Mouse (Mus musculus) regulatory T cell (primary cell): ENCODE measurements around the gene Ptbp1.

ENCODE experiments used
- in situ Hi-C: fragments of 300-600 bp; cut with MboI, MseI; formaldehyde crosslinking; loops from one replicate; pipeline ENCODE4 v1.15.1; 2025; ENCODE audit warnings: high pct_unique_total_duplicates

Gene Ptbp1

GRCm38 (mm10) chr10:79857894-79858293 is 3.7 kb downstream of the Ptbp1 start:
- in situ Hi-C loops = loop anchor here (10.0 kb wide), 1 partner anchor 1317 kb away; the partner anchor contains the start of gene Eef2

DNA sequence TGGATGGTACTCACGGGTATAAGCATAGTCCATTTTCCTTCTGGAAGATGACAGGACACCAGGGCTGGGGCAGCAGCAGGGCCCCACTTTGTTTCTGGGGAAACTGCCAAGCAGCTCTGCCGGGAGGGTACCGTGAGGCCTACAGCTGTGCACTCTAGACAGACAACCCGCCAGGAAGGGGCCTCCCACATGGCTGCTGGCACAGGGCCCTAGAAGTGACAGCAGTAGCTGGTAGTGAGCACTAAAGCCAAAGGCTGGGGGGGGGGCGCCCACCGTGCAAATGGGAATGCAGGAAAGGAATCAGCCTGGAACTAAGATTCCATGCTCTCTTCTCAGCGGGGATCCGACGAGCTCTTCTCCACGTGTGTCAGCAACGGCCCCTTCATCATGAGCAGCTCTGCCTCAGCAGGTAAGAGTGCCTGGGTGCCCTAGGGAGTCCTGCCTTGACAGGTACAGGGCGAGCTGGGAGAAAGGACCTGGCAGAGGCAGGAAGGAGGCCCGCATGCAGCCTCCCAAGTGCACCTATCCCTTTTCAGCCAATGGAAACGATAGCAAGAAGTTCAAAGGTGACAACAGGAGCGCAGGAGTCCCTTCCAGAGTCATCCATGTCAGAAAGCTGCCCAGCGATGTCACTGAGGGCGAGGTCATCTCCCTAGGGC is 4.3 kb downstream of the Ptbp1 start:
- in situ Hi-C loops = loop anchor here (10.0 kb wide), 1 partner anchor 1316 kb away; the partner anchor contains the start of gene Eef2

- in situ Hi-C loops = loop anchor here (10.0 kb wide), 1 partner anchor 1316 kb away; the partner anchor contains the start of gene Eef2
Observed at GRCm38 (mm10) chr10:79859116-79859515, 4.9 kb downstream of the Ptbp1 start.

DNA sequence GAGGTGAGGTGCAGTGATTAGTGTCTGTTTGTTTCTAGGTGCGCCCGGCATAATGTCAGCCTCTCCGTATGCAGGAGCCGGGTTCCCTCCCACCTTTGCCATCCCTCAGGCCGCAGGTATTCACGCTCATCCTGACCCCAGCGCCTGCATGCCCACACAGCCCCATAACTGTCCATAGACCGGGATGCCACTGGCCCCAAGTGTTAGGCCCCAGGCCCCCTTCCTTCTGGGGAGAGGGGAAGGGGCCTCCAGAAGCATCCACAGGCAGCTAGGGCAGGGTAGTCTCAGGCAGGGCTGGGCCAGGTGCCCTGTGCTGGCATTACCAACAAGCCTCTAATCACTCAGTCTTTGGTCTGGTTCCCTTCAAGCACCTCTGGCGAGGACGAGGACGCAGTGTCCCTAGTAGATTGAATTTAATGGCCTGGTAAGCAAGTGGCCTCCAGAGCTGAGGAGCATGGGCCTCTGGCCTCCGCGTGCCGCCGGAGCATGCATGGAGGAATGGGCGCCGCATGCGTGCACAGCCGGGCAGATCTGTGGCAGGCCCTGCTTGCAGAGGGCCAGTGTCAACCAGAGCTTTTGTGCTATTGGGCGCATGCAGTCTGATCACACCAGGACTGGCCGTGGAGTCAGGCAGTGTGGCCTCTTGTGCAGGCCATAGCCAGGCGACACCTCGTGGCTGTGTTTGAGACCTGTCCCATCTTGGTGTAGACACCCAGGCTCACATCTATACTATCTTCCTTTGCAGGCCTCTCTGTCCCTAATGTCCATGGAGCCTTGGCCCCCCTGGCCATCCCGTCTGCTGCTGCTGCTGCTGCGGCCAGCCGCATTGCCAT is 6.1 kb downstream of the Ptbp1 start:
- in situ Hi-C loops = no loop called here

- in situ Hi-C loops = no loop called here
Observed at GRCm38 (mm10) chr10:79861230-79862048, 7.2 kb downstream of the Ptbp1 start.

DNA sequence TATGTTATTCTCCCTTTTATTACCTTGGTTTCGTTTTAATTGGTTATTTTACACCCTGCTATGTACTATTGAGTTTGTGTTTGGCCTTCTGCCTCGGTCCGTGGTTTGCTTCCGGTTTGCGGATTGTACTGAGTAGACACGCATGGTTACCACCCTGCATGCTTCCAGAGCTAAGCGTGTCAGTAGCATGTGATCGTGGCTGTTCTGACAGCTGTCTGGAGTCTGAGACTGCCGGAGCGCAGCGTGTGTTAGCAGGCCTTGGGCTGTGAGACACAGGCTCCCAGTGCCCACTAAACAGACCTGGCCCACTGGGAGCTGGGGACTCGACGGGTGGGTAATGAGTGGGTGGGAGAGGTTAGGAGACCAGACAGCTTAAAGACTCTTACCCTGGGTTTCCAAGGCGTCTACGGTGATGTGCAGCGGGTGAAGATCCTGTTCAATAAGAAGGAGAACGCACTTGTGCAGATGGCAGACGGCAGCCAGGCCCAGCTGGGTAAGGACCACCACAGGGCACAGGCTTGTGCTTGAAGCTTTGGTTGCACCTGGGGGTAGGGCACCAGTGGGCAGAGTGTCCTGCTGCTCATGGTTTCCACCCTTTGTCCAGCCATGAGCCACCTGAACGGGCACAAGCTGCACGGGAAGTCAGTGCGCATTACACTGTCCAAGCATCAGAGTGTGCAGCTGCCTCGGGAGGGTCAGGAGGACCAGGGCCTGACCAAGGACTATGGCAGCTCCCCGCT is 8.0 kb downstream of the Ptbp1 start:
- in situ Hi-C loops = no loop called here

GRCm38 (mm10) chr10:79862925-79863324 is 8.7 kb downstream of the Ptbp1 start:
- in situ Hi-C loops = no loop called here

DNA sequence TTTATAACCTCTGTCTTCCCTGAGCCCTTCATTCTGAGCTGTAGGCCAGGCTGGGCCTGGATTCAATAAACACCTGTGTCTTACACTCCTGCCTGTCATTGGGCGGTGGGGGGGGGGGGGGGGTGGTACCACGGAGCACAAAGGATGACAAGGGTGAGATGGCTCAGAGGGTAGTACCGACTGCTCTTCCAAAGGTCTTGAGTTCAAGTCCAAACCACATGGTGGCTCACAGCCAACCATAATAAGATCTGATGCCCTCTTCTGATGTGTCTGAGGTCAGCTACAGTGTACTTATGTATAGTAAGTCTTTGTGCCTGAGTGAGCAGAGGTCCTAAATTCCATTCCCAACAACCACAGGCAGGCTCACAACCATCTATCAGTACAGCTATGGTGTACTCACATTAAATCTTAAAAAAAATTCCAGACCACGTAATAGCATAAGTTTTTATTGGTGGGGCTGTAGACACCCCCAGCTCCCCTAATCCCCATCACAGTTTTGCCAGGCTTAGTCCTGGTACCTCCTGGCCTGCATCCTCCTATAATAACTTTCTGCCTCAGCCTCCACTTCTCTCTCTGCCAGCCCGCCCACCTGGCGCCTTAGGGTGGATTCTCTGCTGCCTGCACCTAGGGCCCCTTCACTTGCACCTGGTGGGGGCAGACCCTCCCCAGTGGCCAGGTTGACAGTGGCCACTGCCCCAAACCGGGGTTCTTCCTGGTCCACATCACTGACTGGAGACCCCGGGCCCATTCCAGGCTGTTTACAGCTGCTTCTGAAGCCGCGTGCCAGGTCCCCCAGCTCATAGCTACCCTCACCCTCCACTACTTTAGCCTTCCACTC is 10.3 kb downstream of the Ptbp1 start:
- in situ Hi-C loops = no loop called here

GRCm38 (mm10) chr10:79865189-79865601 is 11.0 kb downstream of the Ptbp1 start:
- in situ Hi-C loops = no loop called here

- in situ Hi-C loops = no loop called here
Observed at GRCm38 (mm10) chr10:79865801-79866295, 11.6 kb downstream of the Ptbp1 start.

- in situ Hi-C loops = no loop called here
Observed at GRCm38 (mm10) chr10:79866601-79867000, 12.4 kb downstream of the Ptbp1 start.

- in situ Hi-C loops = no loop called here
Observed at GRCm38 (mm10) chr10:79871845-79872244, 17.6 kb downstream of the Ptbp1 start.

DNA sequence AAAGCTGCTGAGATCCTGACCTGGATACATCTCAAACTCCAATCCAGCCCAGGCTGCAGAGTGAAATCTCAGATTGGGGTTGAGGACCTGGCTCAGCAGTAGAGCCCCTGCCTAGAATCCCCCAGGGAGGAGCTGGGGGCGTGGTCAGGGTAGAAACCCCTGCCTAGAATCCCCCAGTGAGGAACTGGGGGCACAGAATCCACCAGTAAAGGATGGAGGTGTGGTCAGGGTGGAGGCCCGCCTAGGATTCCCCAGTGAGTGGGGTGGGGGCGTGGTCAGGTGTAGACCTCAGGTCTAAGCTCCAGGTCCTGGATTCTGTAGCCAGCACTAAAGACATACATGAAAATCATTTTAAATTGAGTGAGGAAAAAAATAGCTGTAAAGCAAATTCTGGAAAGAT is 18.6 kb downstream of the Ptbp1 start:
- in situ Hi-C loops = no loop called here

DNA sequence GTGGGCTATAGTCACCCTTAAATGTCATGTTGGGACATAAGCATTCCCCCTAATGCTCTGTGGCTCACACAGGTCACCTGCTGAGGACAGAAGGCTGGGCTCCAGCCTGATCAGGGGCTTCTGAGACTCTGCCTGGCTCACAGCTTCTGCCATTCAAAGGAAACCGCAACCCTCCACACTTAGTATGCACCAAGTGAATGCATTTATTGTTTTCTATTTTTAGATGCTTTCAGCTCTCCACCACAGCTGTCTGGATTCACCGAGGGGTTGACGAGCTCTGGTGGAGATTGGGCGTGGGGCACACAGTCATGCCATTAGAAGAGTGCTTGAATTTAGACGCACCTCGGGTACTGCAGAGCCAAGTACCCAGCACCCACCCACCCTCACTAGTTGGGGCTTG is 19.1 kb downstream of the Ptbp1 start:
- in situ Hi-C loops = no loop called here

DNA sequence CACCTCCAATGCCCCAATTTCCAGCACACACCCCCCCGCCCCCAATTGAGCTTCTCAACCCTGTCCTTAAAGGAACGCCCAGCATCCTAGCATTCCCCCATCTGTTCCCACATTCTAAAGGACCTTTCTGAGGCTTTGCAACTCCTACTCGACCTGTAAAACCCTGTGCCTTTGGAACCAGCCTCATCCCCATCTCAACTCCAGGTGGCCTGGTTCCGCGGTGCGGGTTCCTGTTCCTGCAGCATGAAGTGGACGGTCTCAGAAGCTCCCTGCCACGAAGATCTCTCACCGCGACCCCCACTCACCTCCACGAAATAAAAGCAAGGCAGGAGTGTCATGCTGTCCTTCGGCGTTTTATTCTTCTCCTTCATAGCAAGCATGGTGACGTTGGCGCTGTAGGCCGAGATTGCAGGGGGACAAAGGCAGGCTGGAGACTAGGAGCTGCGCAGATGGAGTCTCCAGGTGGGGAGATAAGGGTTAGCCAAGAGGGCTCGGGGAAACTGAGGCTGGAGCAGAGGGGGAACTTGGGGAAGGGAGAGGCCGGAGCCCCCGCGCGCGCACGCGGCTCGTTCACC is 19.6 kb downstream of the Ptbp1 start:
- in situ Hi-C loops = no loop called here

- in situ Hi-C loops = no loop called here
Observed at GRCm38 (mm10) chr10:79874290-79874862, 20.1 kb downstream of the Ptbp1 start, which contains the start of the genes Prtn3 and Plppr3. Gene Prtn3, plus strand, starts transcription at chr10:79874476. Gene Plppr3, minus strand, starts transcription at chr10:79874634.

DNA sequence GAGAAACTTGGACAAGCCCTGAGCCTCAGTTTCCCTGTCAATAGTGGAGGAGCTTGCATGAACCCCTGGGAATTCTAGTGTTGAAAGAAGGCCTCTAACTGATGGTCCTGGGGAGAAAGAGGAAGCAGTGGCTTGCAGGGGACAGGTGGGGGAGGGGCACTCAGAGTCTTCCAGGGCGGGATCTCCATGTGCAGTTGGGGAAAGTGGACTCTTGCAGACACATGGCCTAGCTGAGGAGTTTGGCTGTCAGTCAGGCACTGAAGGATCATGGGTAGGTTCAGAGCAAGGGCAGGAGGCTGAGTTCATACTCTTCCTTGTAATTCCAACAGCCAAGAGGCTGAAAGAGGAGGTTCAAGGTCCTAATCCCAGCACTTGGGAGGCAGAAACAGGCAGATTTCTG is 22.9 kb downstream of the Ptbp1 start:
- in situ Hi-C loops = no loop called here

DNA sequence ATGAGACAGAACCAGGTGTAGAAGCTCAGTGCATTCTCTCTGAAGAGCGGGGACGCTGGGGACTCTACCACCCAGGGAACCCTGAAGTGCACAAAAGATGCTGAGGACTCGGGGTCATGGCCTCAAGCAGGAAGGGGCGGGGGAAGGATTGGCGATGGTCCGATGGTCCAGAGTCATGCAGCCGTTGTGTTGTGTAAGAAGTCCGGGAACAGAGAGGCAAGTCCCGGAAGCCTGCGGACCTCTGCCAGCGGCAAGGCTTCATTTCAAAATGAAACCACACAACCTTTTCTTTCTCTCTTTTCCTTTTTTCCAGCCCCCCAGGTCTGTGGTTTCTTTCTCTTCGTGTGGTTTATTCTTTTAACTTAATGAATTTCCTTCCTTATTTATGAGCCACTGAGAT is 23.5 kb downstream of the Ptbp1 start:
- in situ Hi-C loops = no loop called here

DNA sequence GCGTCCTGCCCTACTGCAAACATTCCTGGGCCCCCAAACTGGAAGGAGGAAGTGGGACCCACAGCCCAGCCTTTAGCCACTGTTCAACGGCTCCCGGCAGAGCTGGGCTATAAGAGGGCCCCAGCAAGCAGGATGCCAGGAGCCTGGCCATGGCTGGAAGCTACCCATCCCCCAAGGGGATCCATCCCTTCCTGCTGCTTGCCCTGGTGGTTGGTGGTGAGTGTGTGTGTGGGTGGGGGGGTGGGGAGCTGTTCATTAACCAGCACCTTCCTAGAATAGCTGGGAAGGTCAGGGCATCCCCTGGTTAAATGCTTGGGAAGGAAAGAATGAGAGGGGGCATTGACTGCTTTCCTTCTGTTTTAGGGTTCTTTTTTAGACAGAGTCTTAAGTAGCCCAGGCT is 25.3 kb downstream of the Ptbp1 start:
- in situ Hi-C loops = no loop called here
